Mouse (Mus musculus): ENCODE measurements at regions not wholly inside any gene's neighbourhood (a gene's known extent, or its start where the extent isn't known, plus 50 kb on each side); places are given as distances from the start of the nearest gene placed in this dataset.

GRCm38 (mm10) chr10:44636061-44636460, 107.8 kb upstream of the Prdm1 start:
- H3K27ac ChIP-seq (ENCODE audit: insufficient read depth, low read depth), result no peak overlapping the region
- no peaks in the 10 kb centered on the region for H3K27me3 ChIP-seq (replicated peaks)
- H3K79me2 ChIP-seq (replicated peaks; ENCODE audit: control insufficient read depth, extremely low read depth, insufficient read depth, poor library complexity, severe bottlenecking), result no peaks in the 10 kb centered on the region
- H3K4me1 ChIP-seq (ENCODE audit: control insufficient read depth in 1 of 2, insufficient read depth in 2 of 2), result peaks cover 8 to 62% of the 10 kb centered on the region in 2 experiments; a peak in 3 of 4 replicates
- TF ChIP-seq ELF1 (IDR thresholded peaks at IDR 0.05; ENCODE audit: low read depth, low read length), result no peak
- no peak for TF ChIP-seq ETS1 (conservative IDR thresholded peaks at IDR 0.05; ENCODE audit: low read depth, low read length)
- no peak for TF ChIP-seq IRF4 (IDR thresholded peaks at IDR 0.05; ENCODE audit: low read depth, low read length)
- TF ChIP-seq ZKSCAN1 (IDR thresholded peaks at IDR 0.05; ENCODE audit: borderline replicate concordance, low read depth, low read length), result no peak
- TF ChIP-seq POLR2A (IDR thresholded peaks at IDR 0.05; ENCODE audit: low read depth, low read length), result no peak
- TF ChIP-seq RCOR1 (conservative IDR thresholded peaks at IDR 0.05; ENCODE audit: low read depth, low read length), result no peak
- dilution Hi-C loops (cut with MboI; ENCODE audit: extremely low pct_ligation_motif_present, extremely low pct_unique_long_range_greater_than_20kb, low sequenced_read_pairs) (no loop called here), in situ Hi-C loops (cut with MboI; ENCODE audit: low pct_ligation_motif_present, low pct_unique_long_range_greater_than_20kb, low sequenced_read_pairs) (no loop called here)
- H3K36me3 ChIP-seq (replicated peaks in 1 of 2; ENCODE audit: control insufficient read depth in 1 of 2, insufficient read depth in 1 of 2, low read length in 1 of 2), result no peaks in the 10 kb centered on the region
- H3K9me3 ChIP-seq (replicated peaks; ENCODE audit: low read length), result no peaks in the 10 kb centered on the region
- no peak overlapping the region for H3K4me2 ChIP-seq (ENCODE audit: insufficient read depth, low read depth, poor library complexity, severe bottlenecking)
- H3K4me3 ChIP-seq (replicated peaks in 1 of 3; ENCODE audit: low read depth in 2 of 3, low read length in 2 of 3, poor library complexity in 1 of 3), result no peak overlapping the region
- H3K9ac ChIP-seq (ENCODE audit: insufficient read depth, low read depth), result no peak overlapping the region
- DNase-seq (ENCODE audit: extremely low read depth), result peak; percentile 47

- Histone ChIP-seq H3K27me3 (replicated peaks) (peaks cover 2% of the 10 kb centered on the region), H3K9ac (ENCODE audit: insufficient read depth, low read depth) (no peak overlapping the region), H3K4me3 (replicated peaks in 1 of 3; ENCODE audit: low read depth in 2 of 3, low read length in 2 of 3, poor library complexity in 1 of 3) (no peak overlapping the region), H3K79me2 (replicated peaks; ENCODE audit: control insufficient read depth, extremely low read depth, insufficient read depth, poor library complexity, severe bottlenecking) (no peaks in the 10 kb centered on the region), H3K4me1 (ENCODE audit: control insufficient read depth in 1 of 2, insufficient read depth in 2 of 2) (peaks cover 0 to 51% of the 10 kb centered on the region in 2 experiments; a peak in 3 of 4 replicates), H3K4me2 (ENCODE audit: insufficient read depth, low read depth, poor library complexity, severe bottlenecking) (no peak overlapping the region), H3K36me3 (replicated peaks in 1 of 2; ENCODE audit: control insufficient read depth in 1 of 2, insufficient read depth in 1 of 2, low read length in 1 of 2) (no peaks in the 10 kb centered on the region), H3K9me3 (replicated peaks; ENCODE audit: low read length) (no peaks in the 10 kb centered on the region), H3K27ac (ENCODE audit: insufficient read depth, low read depth) (no peak overlapping the region)
- no peak for DNase-seq (ENCODE audit: extremely low read depth)
- TF ChIP-seq E2F4 (IDR thresholded peaks at IDR 0.05; ENCODE audit: insufficient replicate concordance, low read depth, low read length) (no peak), ETS1 (conservative IDR thresholded peaks at IDR 0.05; ENCODE audit: low read depth, low read length) (no peak), ZC3H11A (IDR thresholded peaks at IDR 0.05; ENCODE audit: low read depth, low read length) (no peak), MAFK (IDR thresholded peaks at IDR 0.05; ENCODE audit: insufficient replicate concordance, low read length) (no peak), CTCF (conservative IDR thresholded peaks at IDR 0.05 in 1 of 2, IDR thresholded peaks at IDR 0.05 in 1 of 2; ENCODE audit: low read depth in 2 of 2, low read length in 2 of 2) (no peak), HCFC1 (IDR thresholded peaks at IDR 0.05; ENCODE audit: low read depth, low read length) (no peak), SIN3A (IDR thresholded peaks at IDR 0.05; ENCODE audit: low read length) (no peak), MYC (IDR thresholded peaks at IDR 0.05; ENCODE audit: low read depth, low read length) (no peak)
- dilution Hi-C loops (cut with MboI; ENCODE audit: extremely low pct_ligation_motif_present, extremely low pct_unique_long_range_greater_than_20kb, low sequenced_read_pairs) (no loop called here), in situ Hi-C loops (cut with MboI; ENCODE audit: low pct_ligation_motif_present, low pct_unique_long_range_greater_than_20kb, low sequenced_read_pairs) (no loop called here)
Measured at GRCm38 (mm10) chr10:44631584-44631983, 103.3 kb upstream of the Prdm1 start.

GRCm38 (mm10) chr10:44630485-44630884, 102.2 kb upstream of the Prdm1 start:
- no peak for DNase-seq (ENCODE audit: extremely low read depth)
- in situ Hi-C loops (cut with MboI; ENCODE audit: low pct_ligation_motif_present, low pct_unique_long_range_greater_than_20kb, low sequenced_read_pairs) (no loop called here), dilution Hi-C loops (cut with MboI; ENCODE audit: extremely low pct_ligation_motif_present, extremely low pct_unique_long_range_greater_than_20kb, low sequenced_read_pairs) (no loop called here)
- no peak for TF ChIP-seq SIN3A (IDR thresholded peaks at IDR 0.05; ENCODE audit: low read length)
- no peak for TF ChIP-seq MYC (IDR thresholded peaks at IDR 0.05; ENCODE audit: low read depth, low read length)
- TF ChIP-seq CTCF (conservative IDR thresholded peaks at IDR 0.05 in 1 of 2, IDR thresholded peaks at IDR 0.05 in 1 of 2; ENCODE audit: low read depth in 2 of 2, low read length in 2 of 2), result no peak
- TF ChIP-seq TCF12 (IDR thresholded peaks at IDR 0.05; ENCODE audit: low read depth, low read length), result no peak
- TF ChIP-seq MXI1 (IDR thresholded peaks at IDR 0.05; ENCODE audit: low read depth, low read length), result no peak
- no peak for TF ChIP-seq ZC3H11A (IDR thresholded peaks at IDR 0.05; ENCODE audit: low read depth, low read length)
- TF ChIP-seq ZKSCAN1 (IDR thresholded peaks at IDR 0.05; ENCODE audit: borderline replicate concordance, low read depth, low read length), result no peak
- TF ChIP-seq RAD21 (IDR thresholded peaks at IDR 0.05; ENCODE audit: low read depth, low read length), result no peak
- TF ChIP-seq USF1 (IDR thresholded peaks at IDR 0.05; ENCODE audit: low read depth, low read length), result no peak
- no peak for TF ChIP-seq MAZ (IDR thresholded peaks at IDR 0.05; ENCODE audit: low read depth, low read length)
- no peak for TF ChIP-seq CHD1 (IDR thresholded peaks at IDR 0.05; ENCODE audit: low read depth, low read length)
- TF ChIP-seq MAX (IDR thresholded peaks at IDR 0.05; ENCODE audit: low read length), result no peak
- no peak for TF ChIP-seq POLR2AphosphoS2 (IDR thresholded peaks at IDR 0.05; ENCODE audit: low read depth, low read length)
- no peak for TF ChIP-seq NRF1 (IDR thresholded peaks at IDR 0.05; ENCODE audit: low read depth, low read length)
- no peak for TF ChIP-seq ETS1 (conservative IDR thresholded peaks at IDR 0.05; ENCODE audit: low read depth, low read length)
- TF ChIP-seq IRF4 (IDR thresholded peaks at IDR 0.05; ENCODE audit: low read depth, low read length), result no peak
- TF ChIP-seq POLR2A (IDR thresholded peaks at IDR 0.05; ENCODE audit: low read depth, low read length), result no peak
- TF ChIP-seq TBP (conservative IDR thresholded peaks at IDR 0.05; ENCODE audit: low read depth, low read length), result no peak
- no peaks in the 10 kb centered on the region for H3K9me3 ChIP-seq (replicated peaks; ENCODE audit: low read length)
- peaks cover 0 to 48% of the 10 kb centered on the region in 2 experiments; a peak in 3 of 4 replicates for H3K4me1 ChIP-seq (ENCODE audit: control insufficient read depth in 1 of 2, insufficient read depth in 2 of 2)
- no peak overlapping the region for H3K4me2 ChIP-seq (ENCODE audit: insufficient read depth, low read depth, poor library complexity, severe bottlenecking)
- H3K27ac ChIP-seq (ENCODE audit: insufficient read depth, low read depth), result no peak overlapping the region
- H3K4me3 ChIP-seq (replicated peaks in 1 of 3; ENCODE audit: low read depth in 2 of 3, low read length in 2 of 3, poor library complexity in 1 of 3), result no peak overlapping the region
- H3K9ac ChIP-seq (ENCODE audit: insufficient read depth, low read depth), result no peak overlapping the region
- H3K79me2 ChIP-seq (replicated peaks; ENCODE audit: control insufficient read depth, extremely low read depth, insufficient read depth, poor library complexity, severe bottlenecking), result no peaks in the 10 kb centered on the region
- H3K36me3 ChIP-seq (replicated peaks in 1 of 2; ENCODE audit: control insufficient read depth in 1 of 2, insufficient read depth in 1 of 2, low read length in 1 of 2), result no peaks in the 10 kb centered on the region
- H3K27me3 ChIP-seq (replicated peaks), result peaks cover 2% of the 10 kb centered on the region

Data from CH12.LX (cell line).